Mouse (Mus musculus): ENCODE measurements at regions not wholly inside any gene's neighbourhood (a gene's known extent, or its start where the extent isn't known, plus 50 kb on each side); places are given as distances from the start of the nearest gene placed in this dataset.

DNA sequence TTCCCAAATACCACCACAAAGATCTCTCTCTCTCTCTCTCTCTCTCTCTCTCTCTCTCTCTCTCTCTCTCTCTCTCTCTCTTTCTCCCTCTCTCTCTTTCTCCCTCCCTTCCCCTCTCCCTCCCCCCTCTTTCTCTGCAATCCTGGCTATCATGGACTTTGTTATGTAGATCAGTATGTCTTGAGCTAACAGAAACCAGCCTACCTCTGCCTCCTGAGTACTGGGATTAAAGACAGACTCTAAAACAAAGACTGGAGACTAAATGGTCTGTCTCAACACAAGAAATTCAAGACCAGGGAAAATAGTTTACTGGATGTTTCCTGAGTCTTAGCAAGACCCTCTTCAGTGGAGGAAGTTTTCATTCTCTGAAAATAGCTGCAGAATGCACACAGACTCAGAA lies 384.7 kb downstream of the Tfec start:
- TF ChIP-seq POLR2A (IDR thresholded peaks at IDR 0.05; ENCODE audit: extremely low read depth, insufficient read depth, low read length): no peak
- TF ChIP-seq CTCF (IDR thresholded peaks at IDR 0.05; ENCODE audit: extremely low read depth, insufficient read depth, low read length): no peak
